Mouse (Mus musculus): ENCODE measurements around the gene Olfr298. TPM values are rescaled to one million over a fixed set of nuclear protein-coding genes. Genes with fewer than 3 reads are reported as not detected.

Olfr298 gene
- total RNA-seq (2021), result not detected
- long read RNA-seq, experiment 1, result 0 reads
- long read RNA-seq, experiment 2, result 0 reads

GRCm38 (mm10) chr7:86492384-86492783, at the start of gene Olfr298:
TSS of gene Olfr298 (minus strand) at chr7:86492484.
- no peak for DNase-seq (ENCODE audit: low spot score in 2 of 2)

GRCm38 (mm10) chr7:86519668-86520067, 27.4 kb upstream of the Olfr298 start, which contains the start of gene Olfr297:
TSS of gene Olfr297 (plus strand) at chr7:86519968.
- no peak for DNase-seq (ENCODE audit: low spot score in 2 of 2)

GRCm38 (mm10) chr7:86459621-86460020, 32.7 kb downstream of the Olfr298 start, which contains the start of gene Olfr299:
TSS of gene Olfr299 (plus strand) at chr7:86459921.
- no peak for DNase-seq (ENCODE audit: low spot score in 2 of 2)

Other genes with a start within 250 kb of the Olfr298 start
- gene Vmn2r76, start 246.2 kb downstream of the Olfr298 start, total RNA-seq (2021), result not detected
- gene Olfr310, start 215.3 kb downstream of the Olfr298 start, total RNA-seq (2021), result not detected
- gene Olfr309, start 178.8 kb downstream of the Olfr298 start, total RNA-seq (2021), result not detected
- gene Olfr308, start 166.9 kb downstream of the Olfr298 start, total RNA-seq (2021), result not detected
- not detected for gene Olfr307, start 154.9 kb downstream of the Olfr298 start, total RNA-seq (2021)
- gene Olfr305, start 125.6 kb downstream of the Olfr298 start, total RNA-seq (2021), result not detected
- not detected for gene Olfr304, start 105.8 kb downstream of the Olfr298 start, total RNA-seq (2021)
- gene Olfr303, start 94.7 kb downstream of the Olfr298 start, total RNA-seq (2021), result not detected
- not detected for gene Olfr301, start 88.6 kb downstream of the Olfr298 start, total RNA-seq (2021)
- gene Olfr299, start 32.6 kb downstream of the Olfr298 start, total RNA-seq (2021), result not detected
- not detected for gene Olfr297, start 27.5 kb upstream of the Olfr298 start, total RNA-seq (2021)
- gene Olfr295, start 91.4 kb upstream of the Olfr298 start, total RNA-seq (2021), result not detected
- gene Olfr294, start 124.2 kb upstream of the Olfr298 start, total RNA-seq (2021), result not detected
- not detected for gene Olfr293, start 156.6 kb upstream of the Olfr298 start, total RNA-seq (2021)
- not detected for gene Olfr292, start 195.8 kb upstream of the Olfr298 start, total RNA-seq (2021)

Measured in left cerebral cortex, adult 18-20 months (tissue).